Mouse (Mus musculus) myocyte (in vitro differentiated cells): ENCODE data around the gene Senp8. TPM values are rescaled to one million over a fixed set of nuclear protein-coding genes. Genes with fewer than 3 reads are reported as not detected.
"Not testable (repeated sequence)": the region's sequence is repeated elsewhere in the genome, so short reads cannot be mapped to it uniquely, and the experiment has no call there.

Source experiments
- H3K27me3 ChIP-seq: one replicate; pipeline ENCODE4 v1.6.1; 2011; ENCODE audit not compliant: control insufficient read depth, insufficient read depth, insufficient read length
- H3K36me3 ChIP-seq: one replicate; pipeline ENCODE4 v1.6.1; 2011; ENCODE audit not compliant: control insufficient read depth, insufficient read depth
- H3K4me2 ChIP-seq: one replicate; pipeline ENCODE4 v1.6.1; 2011; ENCODE audit warnings: low read depth, control low read depth
- H3K4me3 ChIP-seq: one replicate; pipeline ENCODE4 v1.5.1; 2011; ENCODE audit warnings: mild to moderate bottlenecking, control low read depth, moderate library complexity
- H3K79me2 ChIP-seq: one replicate; pipeline ENCODE4 v1.6.1; 2011; ENCODE audit not compliant: control insufficient read depth, insufficient read depth
- H3ac ChIP-seq: one replicate; pipeline ENCODE4 v1.6.1; 2011; ENCODE audit not compliant: control insufficient read depth, insufficient read length
- CEBPB ChIP-seq: IDR thresholded peaks from 2 replicates; pipeline ENCODE4 v1.6.1; 2011; ENCODE audit warnings: mild to moderate bottlenecking, moderate library complexity; ENCODE audit not compliant: poor library complexity, insufficient read depth, severe bottlenecking
- E2F4 ChIP-seq: IDR thresholded peaks from one replicate; pipeline ENCODE4 v1.6.1; 2011; ENCODE audit warnings: mild to moderate bottlenecking, control low read depth, moderate library complexity; ENCODE audit not compliant: insufficient read depth
- MAX ChIP-seq: IDR thresholded peaks from one replicate; pipeline ENCODE4 v1.6.1; 2011; ENCODE audit warnings: low read depth, mild to moderate bottlenecking, control low read depth
- MYOD1 ChIP-seq, 3 experiments: IDR thresholded peaks; one replicate each; pipeline ENCODE4 v1.6.1; 2011; ENCODE audit warnings: control low read depth in 2 of 3, low read depth in 2 of 3, mild to moderate bottlenecking in 2 of 3, moderate library complexity in 1 of 3; ENCODE audit not compliant: insufficient read length in 2 of 3, control insufficient read depth in 1 of 3
- MYOG ChIP-seq, 3 experiments: IDR thresholded peaks; one replicate each; pipeline ENCODE4 v1.6.1; 2011; ENCODE audit warnings: control low read depth in 2 of 3, low read depth in 2 of 3, mild to moderate bottlenecking in 2 of 3; ENCODE audit not compliant: insufficient read length in 2 of 3, control insufficient read depth in 1 of 3, insufficient read depth in 1 of 3
- POLR2A ChIP-seq: IDR thresholded peaks from one replicate; pipeline ENCODE4 v1.6.1; 2011; ENCODE audit warnings: low read depth, mild to moderate bottlenecking, control low read depth, moderate library complexity; ENCODE audit not compliant: insufficient read length
- POLR2AphosphoS2 ChIP-seq: IDR thresholded peaks from one replicate; pipeline ENCODE4 v1.6.1; 2011; ENCODE audit warnings: low read depth, control low read depth; ENCODE audit not compliant: insufficient read length
- REST ChIP-seq: IDR thresholded peaks from one replicate; pipeline ENCODE4 v1.6.1; 2011; ENCODE audit warnings: mild to moderate bottlenecking, control low read depth, moderate library complexity; ENCODE audit not compliant: insufficient read depth, insufficient read length
- SRF ChIP-seq: IDR thresholded peaks from one replicate; pipeline ENCODE4 v1.6.1; 2011; ENCODE audit warnings: low read depth; ENCODE audit not compliant: control insufficient read depth, insufficient read length
- TCF12 ChIP-seq: IDR thresholded peaks from one replicate; pipeline ENCODE4 v1.6.1; 2011; ENCODE audit warnings: mild to moderate bottlenecking, control low read depth; ENCODE audit not compliant: poor library complexity, insufficient read depth, severe bottlenecking
- TCF3 ChIP-seq: IDR thresholded peaks from one replicate; pipeline ENCODE4 v1.6.1; 2011; ENCODE audit warnings: low read depth, control low read depth; ENCODE audit not compliant: insufficient read length
- USF1 ChIP-seq: IDR thresholded peaks from one replicate; pipeline ENCODE4 v1.6.1; 2011; ENCODE audit warnings: low read depth, mild to moderate bottlenecking, control low read depth, moderate library complexity
- polyA plus RNA-seq: library from polyadenylated mRNA; unstranded; fragments of >200 nt; fragmentation: generic; extraction: Trizol; gene quantifications from one replicate; pipeline ENCODE4 v1.2.1, GENCODE M21; 2012; ENCODE audit warnings: missing spikeins

The Senp8 gene
- polyA plus RNA-seq: 2.6 TPM

- Histone ChIP-seq H3K27me3 (no peaks in the 10 kb centered on the region), H3K4me2 (peak within 1 kb of the TSS; percentile 93), H3K4me3 (peak within 1 kb of the TSS; percentile 91), H3ac (peak within 1 kb of the TSS; percentile 93), H3K36me3 (no peaks in the 10 kb centered on the region), H3K79me2 (peaks cover 39% of the 10 kb centered on the region)
- peak in 1 of 3 experiments; percentile 28 for TF ChIP-seq MYOD1 (IDR thresholded peaks at IDR 0.05; ENCODE audit: control insufficient read depth in 1 of 3, insufficient read length in 2 of 3, low read depth in 2 of 3)
- TF ChIP-seq E2F4: no peak
- TF ChIP-seq USF1: peak; percentile 81
- no peak for TF ChIP-seq REST
- peak; percentile 62 for TF ChIP-seq POLR2A
- no peak for TF ChIP-seq MAX
- peak; percentile 70 for TF ChIP-seq POLR2AphosphoS2
- TF ChIP-seq TCF12: no peak
Measured at GRCm38 (mm10) chr9:59750267-59751065, at the start of gene Senp8, which contains the start of gene Myo9a. Gene Senp8 (minus strand): TSS chr9:59750710. Gene Myo9a (plus strand): TSS chr9:59750896.

DNA sequence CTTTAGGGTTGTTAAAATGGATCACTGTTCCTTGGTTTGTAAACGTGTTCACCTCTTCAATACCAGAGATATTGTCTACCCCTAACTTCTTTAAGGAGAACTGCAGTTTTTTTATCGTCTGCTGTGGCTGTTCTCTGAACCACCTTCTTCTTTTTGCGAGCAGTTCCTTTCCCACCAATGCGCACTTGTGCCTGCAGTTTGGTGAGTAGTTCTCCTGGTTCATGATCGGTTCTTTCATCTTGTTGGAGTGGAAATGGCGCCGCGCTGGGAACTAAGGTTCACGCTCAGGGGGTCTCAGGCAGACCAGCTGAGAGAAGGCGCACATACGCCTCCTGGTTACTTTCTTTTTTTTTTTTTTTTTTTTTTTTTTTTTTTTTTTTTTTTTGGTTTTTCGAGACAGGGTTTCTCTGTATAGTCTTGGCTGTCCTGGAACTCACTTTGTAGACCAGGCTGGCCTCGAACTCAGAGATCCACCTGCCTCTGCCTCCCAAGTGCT, 16.5 kb upstream of the Senp8 start:
- not testable (repeated sequence) for H3K27me3 ChIP-seq, H3K4me3 ChIP-seq, H3K36me3 ChIP-seq, H3K4me2 ChIP-seq, H3ac ChIP-seq
- H3K79me2 ChIP-seq: peaks cover 31% of the 10 kb centered on the region

DNA sequence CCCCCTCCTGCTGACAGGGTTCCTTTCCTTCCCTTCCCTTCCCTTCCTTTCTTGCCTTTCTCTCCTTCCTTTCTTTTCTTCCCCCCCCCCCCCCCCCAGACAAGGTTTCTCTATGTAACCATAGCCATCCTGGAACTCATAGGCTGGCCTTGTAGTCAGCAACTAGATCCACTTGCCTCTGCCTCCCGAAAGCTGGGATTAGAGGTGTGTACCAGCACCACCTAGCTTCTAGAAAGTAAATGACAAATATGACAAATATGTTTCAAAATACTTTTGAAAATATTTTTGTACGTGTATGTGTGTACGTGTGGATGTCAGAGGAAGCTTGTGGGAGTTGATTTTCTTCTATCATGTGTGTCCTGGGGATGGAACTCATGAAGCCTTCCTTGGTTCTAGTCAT, 10.0 kb upstream of the Senp8 start:
- Histone ChIP-seq H3K4me2 (no peak overlapping the region), H3K4me3 (no peak overlapping the region), H3K27me3 (no peaks in the 10 kb centered on the region), H3ac (no peak overlapping the region), H3K36me3 (no peaks in the 10 kb centered on the region), H3K79me2 (peaks cover 61% of the 10 kb centered on the region)
- TF ChIP-seq REST (no peak), SRF (no peak), USF1 (no peak), POLR2A (no peak), POLR2AphosphoS2 (no peak), MYOD1 (IDR thresholded peaks at IDR 0.05; ENCODE audit: control insufficient read depth in 1 of 3, insufficient read length in 2 of 3, low read depth in 2 of 3) (no peak), CEBPB (no peak), TCF3 (no peak), MYOG (IDR thresholded peaks at IDR 0.05; ENCODE audit: control insufficient read depth in 1 of 3, insufficient read depth in 1 of 3, insufficient read length in 2 of 3, low read depth in 2 of 3) (no peak), E2F4 (no peak), TCF12 (no peak), MAX (no peak)

DNA sequence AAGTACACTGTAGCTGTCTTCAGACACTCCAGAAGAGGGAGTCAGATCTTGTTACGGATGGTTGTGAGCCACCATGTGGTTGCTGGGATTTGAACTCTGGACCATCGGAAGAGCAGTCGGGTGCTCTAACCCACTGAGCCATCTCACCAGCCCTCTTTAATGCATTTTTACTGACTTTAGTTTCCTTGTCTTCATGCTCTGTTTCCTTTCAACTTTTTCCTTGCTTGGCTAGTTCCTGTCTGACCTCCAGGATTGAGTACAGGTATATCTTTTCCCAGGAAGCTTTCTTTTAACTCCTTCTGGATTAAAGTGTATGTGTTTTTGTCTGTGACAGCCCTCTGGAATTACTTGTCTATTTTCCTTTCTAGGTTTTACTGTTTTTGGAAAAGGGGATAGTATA, 6.5 kb upstream of the Senp8 start:
- not testable (repeated sequence) for H3ac ChIP-seq, H3K36me3 ChIP-seq
- peaks cover 66% of the 10 kb centered on the region for H3K79me2 ChIP-seq

GRCm38 (mm10) chr9:59755199-59755598, 4.7 kb upstream of the Senp8 start:
- Histone ChIP-seq H3ac (no peak overlapping the region), H3K4me2 (no peak overlapping the region), H3K79me2 (peaks cover 56% of the 10 kb centered on the region), H3K36me3 (no peaks in the 10 kb centered on the region), H3K4me3 (no peak overlapping the region), H3K27me3 (no peaks in the 10 kb centered on the region)
- TF ChIP-seq MYOD1 (IDR thresholded peaks at IDR 0.05; ENCODE audit: control insufficient read depth in 1 of 3, insufficient read length in 2 of 3, low read depth in 2 of 3) (no peak), USF1 (no peak), POLR2A (no peak), MYOG (IDR thresholded peaks at IDR 0.05; ENCODE audit: control insufficient read depth in 1 of 3, insufficient read depth in 1 of 3, insufficient read length in 2 of 3, low read depth in 2 of 3) (no peak), POLR2AphosphoS2 (no peak)

More for the DNA sequence above, 6.5 kb upstream of the Senp8 start:
- not testable (repeated sequence) for H3K4me3 ChIP-seq, H3K27me3 ChIP-seq, H3K4me2 ChIP-seq

DNA sequence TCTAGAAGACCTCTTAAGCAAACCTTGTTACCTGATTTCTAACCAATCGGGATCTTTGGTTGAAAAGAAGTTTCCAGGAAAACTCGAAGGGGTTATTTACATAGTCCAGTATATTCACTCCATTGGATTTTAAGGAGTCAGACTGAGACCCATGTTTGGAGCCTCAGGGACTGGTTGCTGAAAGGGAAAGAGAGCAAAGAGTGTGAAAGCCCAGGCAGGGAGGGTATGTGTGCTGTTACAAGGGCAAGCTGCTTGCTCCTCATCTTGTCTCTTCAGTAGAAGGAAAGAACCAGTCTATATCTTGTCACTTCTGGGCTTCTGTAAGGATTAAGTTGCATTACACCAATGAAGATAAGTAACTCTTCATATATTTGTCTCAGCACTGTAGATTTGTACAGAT, 1.5 kb upstream of the Senp8 start:
- H3K36me3 ChIP-seq: no peaks in the 10 kb centered on the region
- peaks cover 46% of the 10 kb centered on the region for H3K79me2 ChIP-seq
- H3K4me3 ChIP-seq: peak overlapping the region; percentile 91
- TF ChIP-seq MYOD1 (IDR thresholded peaks at IDR 0.05; ENCODE audit: control insufficient read depth in 1 of 3, insufficient read length in 2 of 3, low read depth in 2 of 3) (no peak), MAX (no peak), TCF3 (no peak), USF1 (no peak), MYOG (IDR thresholded peaks at IDR 0.05; ENCODE audit: control insufficient read depth in 1 of 3, insufficient read depth in 1 of 3, insufficient read length in 2 of 3, low read depth in 2 of 3) (no peak), E2F4 (no peak), TCF12 (no peak), POLR2AphosphoS2 (no peak), POLR2A (no peak), SRF (no peak), CEBPB (no peak), REST (no peak)
- no peaks in the 10 kb centered on the region for H3K27me3 ChIP-seq
- H3ac ChIP-seq: peak overlapping the region; percentile 93
- peak overlapping the region; percentile 93 for H3K4me2 ChIP-seq
